Mouse (Mus musculus) B cell, adult 67 days (primary cell): ENCODE measurements around the gene 9530077C05Rik. TPM values are rescaled to one million over a fixed set of nuclear protein-coding genes. Genes with fewer than 3 reads are reported as not detected.

ENCODE experiments used
- total RNA-seq, 2 experiments: library from RNA; stranded (reverse); gene quantifications; 4 replicates each; pipeline ENCODE4 v1.2.4; 2023

The 9530077C05Rik gene
- total RNA-seq = 1 to 10 TPM; 1.4 to 2.5 TPM

GRCm38 (mm10) chr9:22411002-22411857 lies at the start of gene 9530077C05Rik:
TSS of gene 9530077C05Rik (plus strand) at chr9:22411513.

GRCm38 (mm10) chr9:22389021-22389476 lies 22.3 kb upstream of the 9530077C05Rik start, which contains the start of gene Anln:
TSS of gene Anln (minus strand) at chr9:22389188.

GRCm38 (mm10) chr9:22453990-22454389 lies 42.7 kb downstream of the 9530077C05Rik start, which contains the start of gene Gm17545:
TSS of gene Gm17545 (plus strand) at chr9:22454290.

GRCm38 (mm10) chr9:22469643-22470042 lies 58.3 kb downstream of the 9530077C05Rik start, which contains the start of gene Rp9:
TSS of gene Rp9 (minus strand) at chr9:22469743.

GRCm38 (mm10) chr9:22475424-22475868 lies 64.1 kb downstream of the 9530077C05Rik start, which contains the start of gene Bbs9:
TSS of gene Bbs9 (plus strand) at chr9:22475715.

Other genes starting within 250 kb of the 9530077C05Rik start
- not detected for gene Zfp872, start 223.4 kb upstream of the 9530077C05Rik start, total RNA-seq
- 10 to 100 TPM; 39.3 to 41.9 TPM for gene Zfp809, start 185.8 kb upstream of the 9530077C05Rik start, total RNA-seq
- gene Zfp599, start 151.6 kb upstream of the 9530077C05Rik start, total RNA-seq = 1 to 10 TPM; 2.1 to 3.4 TPM
- 10 to 100 TPM; 15.6 to 21.3 TPM for gene Zfp810, start 103.9 kb upstream of the 9530077C05Rik start, total RNA-seq
- gene Anln, start 22.3 kb upstream of the 9530077C05Rik start, total RNA-seq = under 1 TPM; 0.71 to 0.84 TPM
- gene Gm17545, start 42.8 kb downstream of the 9530077C05Rik start, total RNA-seq = not detected
- gene Rp9, start 58.2 kb downstream of the 9530077C05Rik start, total RNA-seq = 10 to 100 TPM; 88.1 to 88.6 TPM
- gene Bbs9, start 64.2 kb downstream of the 9530077C05Rik start, total RNA-seq = 10 to 100 TPM; 29.6 to 32.0 TPM